Mouse (Mus musculus) lung, postnatal 0 days (tissue): ENCODE data around the gene Tcl1b3.
"Not testable (repeated sequence)": the region's sequence is repeated elsewhere in the genome, so short reads cannot be mapped to it uniquely, and the experiment has no call there.

Experiments used
- CTCF ChIP-seq: IDR thresholded peaks from 2 replicates; pipeline ENCODE4 v1.5.1; 2016; ENCODE audit warnings: antibody characterized with exemption, mild to moderate bottlenecking
- EP300 ChIP-seq: IDR thresholded peaks from 2 replicates; pipeline ENCODE4 v1.6.1; 2016; ENCODE audit warnings: antibody characterized with exemption, mild to moderate bottlenecking, control low read depth

DNA sequence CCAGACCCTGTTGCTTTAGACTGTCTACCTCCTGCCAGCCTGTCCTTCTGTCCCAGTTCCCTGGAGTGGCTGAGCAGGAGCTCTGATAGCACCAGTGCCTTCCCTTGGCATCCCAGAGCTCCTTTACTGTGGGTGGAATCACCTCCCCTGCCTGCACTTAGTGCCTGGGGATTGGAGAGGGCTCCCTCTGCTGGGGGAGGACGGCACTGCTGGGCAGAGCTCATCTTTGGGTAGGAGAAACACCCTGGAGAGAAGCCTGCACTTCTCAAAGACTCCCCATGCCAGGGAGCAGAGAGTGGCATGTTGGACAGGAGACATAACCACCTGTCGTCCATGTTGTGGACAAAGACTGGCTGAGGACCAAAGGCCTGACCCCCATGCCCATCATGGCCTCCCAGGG, 16.5 kb upstream of the Tcl1b3 start:
- peak; percentile 38 for TF ChIP-seq CTCF
- TF ChIP-seq EP300 = not testable (repeated sequence)
